Mouse (Mus musculus): ENCODE results near the gene Hagh.

The Hagh gene

GRCm38 (mm10) chr17:24900014-24900413 is 60.1 kb downstream of the Hagh start:
- no peak for DNase-seq (ENCODE audit: extremely low read depth, insufficient read length, low spot score)

- no peak for DNase-seq (ENCODE audit: extremely low read depth, insufficient read length, low spot score)
These were observed 62.2 kb downstream of the Hagh start for GRCm38 (mm10) chr17:24902124-24902523.

GRCm38 (mm10) chr17:24902671-24903474 is 62.9 kb downstream of the Hagh start:
- no peak for DNase-seq (ENCODE audit: extremely low read depth, insufficient read length, low spot score)

GRCm38 (mm10) chr17:24903767-24904166 is 63.8 kb downstream of the Hagh start:
- no peak for DNase-seq (ENCODE audit: extremely low read depth, insufficient read length, low spot score)

- DNase-seq (ENCODE audit: extremely low read depth, insufficient read length, low spot score): no peak
These were observed 67.6 kb downstream of the Hagh start for GRCm38 (mm10) chr17:24907591-24907990.

GRCm38 (mm10) chr17:24913984-24914383 is 74.0 kb downstream of the Hagh start:
- no peak for DNase-seq (ENCODE audit: extremely low read depth, insufficient read length, low spot score)

All from 3134 (cell line).